Mouse (Mus musculus) olfactory bulb, adult 2 months (tissue): ENCODE data around the gene Pramef17. TPM values are rescaled to one million over a fixed set of nuclear protein-coding genes. Genes with fewer than 3 reads are reported as not detected.
"Not testable (repeated sequence)": the region's sequence is repeated elsewhere in the genome, so short reads cannot be mapped to it uniquely, and the experiment has no call there.

ENCODE experiments used
- H3K27ac ChIP-seq: fragments of 200-500 bp; 2 replicates; pipeline ENCODE4 v1.5.1; 2012; ENCODE audit warnings: low read depth, low read length; ENCODE audit not compliant: insufficient read depth
- H3K4me1 ChIP-seq: fragments of 200-500 bp; 2 replicates; pipeline ENCODE4 v1.6.1; 2012; ENCODE audit warnings: low read length; ENCODE audit not compliant: control insufficient read depth, insufficient read depth
- H3K4me3 ChIP-seq: fragments of 200-500 bp; 2 replicates; pipeline ENCODE4 v1.5.1; 2012; ENCODE audit warnings: mild to moderate bottlenecking, low read depth, low read length, moderate library complexity; ENCODE audit not compliant: insufficient read depth
- WGBS: fragments of 180-500 bp; shearing (Covaris S2); methylation state at CpG from one replicate; pipeline ENCODE4 v1.1.7; 2018; 5-methylcytosine and 5-hydroxymethylcytosine counted together
- polyA plus RNA-seq: library from polyadenylated mRNA; stranded (reverse); fragments of >200 nt; gene quantifications from 2 replicates; pipeline ENCODE4 v1.2.4, GENCODE M21; 2012; ENCODE audit warnings: low replicate concordance; ENCODE audit not compliant: missing spikeins, insufficient read depth, insufficient read length

Gene Pramef17
- polyA plus RNA-seq = not detected in 2 replicates

DNA sequence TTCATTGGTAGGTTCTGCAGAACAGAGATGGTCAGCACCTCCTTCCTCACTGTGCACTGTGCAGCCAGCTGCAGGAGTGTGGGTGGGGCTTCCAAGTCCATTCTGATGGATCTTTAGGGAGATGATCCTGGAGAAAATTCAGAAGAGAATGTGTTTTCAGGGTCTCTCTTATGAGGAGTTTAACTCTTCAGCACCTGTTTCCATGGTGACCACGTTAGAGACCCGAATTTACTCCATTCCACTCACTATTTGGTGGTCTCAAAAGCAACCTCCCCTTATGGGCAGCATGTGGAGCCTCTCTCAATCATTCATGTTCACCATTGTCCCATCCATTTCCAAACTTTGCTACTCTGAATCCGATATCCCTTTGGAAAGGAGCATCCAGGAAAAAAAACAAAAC lies at the start of gene Pramef17:
TSS of gene Pramef17 (minus strand) at position 101 of the 400 bp plus-strand sequence.
- not testable (repeated sequence) for H3K4me3 ChIP-seq, H3K27ac ChIP-seq, H3K4me1 ChIP-seq
- WGBS = 46% methylated on average over 3 of the region's 3 CpGs

DNA sequence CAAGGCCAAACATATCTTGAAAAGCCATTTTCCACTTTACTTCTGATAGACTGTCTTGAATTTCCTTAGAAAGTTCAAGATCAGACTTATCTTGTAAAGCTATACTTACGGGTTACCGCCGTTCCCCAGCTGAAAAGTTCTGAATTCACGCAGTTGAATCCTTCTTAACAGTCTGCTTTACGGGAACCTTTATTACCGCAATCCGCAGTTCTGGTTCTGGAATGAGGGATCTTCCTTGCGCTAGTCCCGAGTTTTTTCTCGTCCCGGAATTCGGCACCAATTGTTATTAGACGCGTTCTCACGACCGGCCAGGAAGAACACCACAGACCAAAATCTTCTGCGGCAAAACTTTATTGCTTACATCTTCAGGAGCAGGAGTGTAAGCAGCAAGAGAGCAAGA lies 6.0 kb downstream of the Pramef17 start:
- not testable (repeated sequence) for H3K27ac ChIP-seq, H3K4me3 ChIP-seq, H3K4me1 ChIP-seq
- WGBS = 96% methylated on average over 17 of the region's 17 CpGs

DNA sequence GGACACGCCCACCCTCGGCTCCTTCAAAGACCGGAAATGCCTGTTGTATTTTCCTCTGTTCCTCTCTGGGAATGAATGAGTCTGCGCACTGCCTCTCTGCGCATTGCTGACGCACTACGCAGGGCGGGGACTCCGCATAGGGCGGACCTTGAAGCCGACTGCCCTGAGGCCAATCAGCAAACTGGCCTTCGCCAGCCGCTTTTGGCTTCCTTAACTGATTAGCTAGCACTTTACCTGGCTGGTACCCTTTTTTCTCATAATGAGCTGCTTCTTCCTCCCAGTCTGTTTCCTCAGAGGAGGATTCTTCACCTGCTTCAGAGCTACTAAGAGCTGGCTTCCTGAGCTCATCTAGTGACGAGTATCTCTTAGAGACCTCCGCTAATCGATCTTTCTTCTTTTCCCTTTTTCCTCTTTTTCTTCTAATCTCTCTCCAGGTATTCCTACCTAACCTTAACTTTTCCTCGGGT lies 6.7 kb downstream of the Pramef17 start:
- H3K4me1 ChIP-seq, H3K4me3 ChIP-seq, H3K27ac ChIP-seq: not testable (repeated sequence)
- WGBS = 93% methylated on average over 11 of the region's 17 CpGs

DNA sequence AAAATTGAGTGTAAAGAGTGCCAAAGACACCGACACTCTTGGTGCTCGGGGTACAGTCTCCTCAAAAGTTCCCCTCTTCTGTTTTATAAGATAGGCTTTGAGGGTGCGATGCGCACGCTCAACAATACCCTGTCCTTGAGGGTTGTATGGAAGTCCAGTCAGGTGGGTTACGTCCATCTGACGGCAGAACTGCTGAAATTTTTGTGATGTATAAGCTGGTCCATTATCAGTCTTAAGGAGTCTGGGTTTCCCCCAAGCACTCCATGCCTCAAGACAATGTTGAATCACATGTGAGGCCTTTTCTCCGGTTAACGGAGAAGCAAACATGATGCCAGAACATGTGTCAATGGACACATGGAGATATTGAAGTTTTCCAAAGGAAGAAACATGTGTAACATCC lies 8.4 kb downstream of the Pramef17 start:
- H3K4me1 ChIP-seq, H3K27ac ChIP-seq: not testable (repeated sequence)
- WGBS = 100% methylated on average over 4 of the region's 9 CpGs

DNA sequence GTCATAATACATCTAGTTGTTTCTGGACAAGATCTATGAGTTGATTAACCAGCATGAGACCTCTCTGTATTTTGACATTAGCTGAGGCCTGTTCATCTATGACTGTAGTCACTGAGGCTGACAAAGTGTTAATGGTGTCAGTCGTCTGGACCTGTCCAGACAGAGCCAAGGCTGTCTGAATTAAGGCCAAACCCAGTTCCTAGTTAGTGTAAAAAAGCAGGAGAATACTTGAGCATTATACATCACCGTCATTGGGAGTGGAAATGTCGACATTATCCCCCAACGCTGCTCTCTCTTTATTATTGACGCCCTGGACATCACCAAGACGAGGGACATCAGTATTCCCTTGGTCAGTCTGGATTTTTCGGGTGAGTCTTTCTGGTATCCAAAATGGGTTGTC lies 9.0 kb downstream of the Pramef17 start:
- not testable (repeated sequence) for H3K4me1 ChIP-seq, H3K4me3 ChIP-seq
- WGBS = no CpG with 5 or more reads among the region's 7 CpGs

More for the DNA sequence above, 8.4 kb downstream of the Pramef17 start:
- not testable (repeated sequence) for H3K4me3 ChIP-seq

DNA sequence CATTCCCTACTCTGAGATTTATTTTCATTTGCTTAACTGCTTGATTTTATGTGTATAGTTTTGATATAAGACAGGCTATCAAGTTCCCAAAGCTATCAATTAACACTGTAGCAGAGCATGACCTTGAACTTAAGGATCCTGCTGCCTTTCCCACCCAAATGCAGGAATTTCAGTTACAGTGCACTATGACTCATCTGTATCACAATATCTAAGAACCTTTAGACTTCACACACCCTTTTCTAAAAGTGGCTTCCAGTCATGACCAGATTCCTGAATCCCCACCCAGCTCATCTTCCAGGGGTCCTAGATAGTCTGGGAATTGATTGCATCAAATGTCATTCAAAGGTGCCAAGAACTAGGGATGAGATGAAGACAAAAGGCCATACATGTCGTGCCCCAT lies 10.7 kb downstream of the Pramef17 start:
- 33% methylated on average over 1 of the region's 1 CpGs for WGBS
- H3K27ac ChIP-seq, H3K4me1 ChIP-seq, H3K4me3 ChIP-seq: not testable (repeated sequence)

More for the DNA sequence above, 9.0 kb downstream of the Pramef17 start:
- H3K27ac ChIP-seq = not testable (repeated sequence)

DNA sequence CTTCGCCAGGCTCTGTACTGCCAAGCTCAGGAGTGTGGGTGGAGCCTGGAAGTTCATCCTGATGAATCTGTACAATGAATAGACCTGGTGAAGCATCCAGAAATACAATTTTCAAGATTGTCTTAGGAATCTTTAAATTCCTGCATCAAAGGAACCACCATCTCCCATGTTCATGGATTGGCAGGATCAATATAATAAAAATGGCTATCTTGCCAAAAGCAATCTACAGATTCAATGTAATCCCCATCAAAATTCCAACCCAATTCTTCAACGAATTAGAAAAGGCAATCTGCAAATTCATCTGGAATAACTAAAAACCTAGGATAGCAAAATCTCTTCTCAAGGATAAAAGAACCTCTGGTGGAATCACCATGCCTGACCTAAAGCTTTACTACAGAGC lies 27.3 kb downstream of the Pramef17 start, which contains the start of gene Gm13101:
TSS of gene Gm13101 (minus strand) at position 101 of the 400 bp plus-strand sequence.
- H3K27ac ChIP-seq, H3K4me3 ChIP-seq, H3K4me1 ChIP-seq: not testable (repeated sequence)
- 40% methylated on average over 2 of the region's 2 CpGs for WGBS

DNA sequence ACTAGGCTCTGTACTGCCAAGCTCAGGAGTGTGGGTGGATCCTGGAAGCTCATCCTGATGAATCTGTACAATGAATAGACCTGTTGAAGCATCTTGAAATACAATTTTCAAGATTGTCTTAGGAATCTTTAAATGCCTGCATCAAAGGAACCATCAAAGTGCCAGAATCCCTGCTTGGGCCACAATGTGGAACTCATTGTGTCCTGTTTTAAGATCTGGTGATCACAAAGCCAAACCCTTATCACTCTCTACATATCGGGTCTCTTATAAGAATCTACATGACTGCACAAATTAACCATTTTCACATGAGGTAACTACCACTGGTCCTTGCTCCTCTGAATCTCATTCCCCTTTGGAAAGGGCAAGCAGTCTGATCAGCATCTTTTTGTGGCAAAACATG lies 43.3 kb downstream of the Pramef17 start, which contains the start of gene Pramef25:
TSS of gene Pramef25 (minus strand) at position 101 of the 400 bp plus-strand sequence.
- 94% methylated on average over 1 of the region's 1 CpGs for WGBS
- not testable (repeated sequence) for H3K27ac ChIP-seq, H3K4me1 ChIP-seq, H3K4me3 ChIP-seq

Other genes with a start within 250 kb of the Pramef17 start
- gene Gm13023, start 205.0 kb downstream of the Pramef17 start, polyA plus RNA-seq = not detected in 2 replicates
- gene Gm13084, start 178.3 kb downstream of the Pramef17 start, polyA plus RNA-seq = not detected in 2 replicates
- not detected in 2 replicates for gene Gm13103, start 147.9 kb downstream of the Pramef17 start, polyA plus RNA-seq
- not detected in 2 replicates for gene Pramef6, start 94.0 kb downstream of the Pramef17 start, polyA plus RNA-seq
- gene Pramef25, start 43.4 kb downstream of the Pramef17 start, polyA plus RNA-seq = not detected in 2 replicates
- gene Gm13101, start 27.4 kb downstream of the Pramef17 start, polyA plus RNA-seq = not detected in 2 replicates
- not detected in 2 replicates for gene Pramel4, start 64.8 kb upstream of the Pramef17 start, polyA plus RNA-seq
- gene Gm13102, start 112.1 kb upstream of the Pramef17 start, polyA plus RNA-seq = not detected in 2 replicates
- not detected in 2 replicates for gene Oog3, start 168.3 kb upstream of the Pramef17 start, polyA plus RNA-seq
- not detected in 2 replicates for gene Oog2, start 196.3 kb upstream of the Pramef17 start, polyA plus RNA-seq
- gene C87977, start 218.9 kb upstream of the Pramef17 start, polyA plus RNA-seq = not detected in 2 replicates